Mouse (Mus musculus): ENCODE data around the gene Sorcs2.

DNA sequence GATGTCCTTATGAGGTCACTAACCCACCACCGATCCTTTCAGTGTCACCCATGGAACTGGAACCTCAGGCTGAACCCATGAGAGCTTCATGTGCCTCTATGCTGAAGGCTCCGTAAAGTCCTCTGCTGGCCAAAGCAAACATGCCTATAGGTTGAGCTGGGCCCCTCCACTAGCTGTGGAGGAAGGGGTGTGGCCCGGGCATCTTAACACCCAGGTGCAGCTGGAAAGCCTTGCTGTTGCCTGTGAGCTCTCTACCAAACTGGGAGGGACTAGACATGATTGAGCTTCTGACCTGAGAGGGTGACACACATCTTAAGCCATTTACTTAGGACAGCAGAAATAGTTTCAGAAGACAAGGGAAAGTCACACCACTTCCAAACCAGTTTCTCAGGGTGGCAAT lies 189.1 kb downstream of the Sorcs2 start:
- no peak for TF ChIP-seq EP300 (optimal IDR thresholded peaks at IDR 0.05)
- TF ChIP-seq CTCF (IDR thresholded peaks at IDR 0.05; ENCODE audit: low read depth): no peak

Measured in stomach, postnatal 0 days (tissue).